Mouse (Mus musculus): ENCODE measurements around the gene Apoe.

Apoe gene

GRCm38 (mm10) chr7:19663940-19664339 lies 35.0 kb downstream of the Apoe start:
- no peak for DNase-seq

DNA sequence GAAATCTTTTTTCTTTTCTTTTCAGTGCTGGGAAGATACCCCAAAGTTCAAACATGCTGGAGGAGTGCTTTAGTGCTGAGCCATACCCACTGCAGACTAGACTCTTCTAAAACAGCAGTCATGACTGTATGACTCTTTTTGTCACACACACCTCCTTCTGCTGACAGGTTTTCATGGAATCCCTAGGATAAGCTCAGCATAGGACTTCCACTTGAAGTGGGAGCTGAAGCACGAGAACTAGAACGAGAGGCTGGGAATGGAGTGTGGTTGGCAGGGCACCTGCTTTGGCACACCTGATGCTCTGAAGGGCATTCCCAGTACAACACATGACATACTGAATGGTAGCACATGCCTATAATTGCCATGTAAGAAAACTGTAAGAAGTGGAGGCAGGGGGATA lies 46.4 kb downstream of the Apoe start:
- DNase-seq = no peak

DNA sequence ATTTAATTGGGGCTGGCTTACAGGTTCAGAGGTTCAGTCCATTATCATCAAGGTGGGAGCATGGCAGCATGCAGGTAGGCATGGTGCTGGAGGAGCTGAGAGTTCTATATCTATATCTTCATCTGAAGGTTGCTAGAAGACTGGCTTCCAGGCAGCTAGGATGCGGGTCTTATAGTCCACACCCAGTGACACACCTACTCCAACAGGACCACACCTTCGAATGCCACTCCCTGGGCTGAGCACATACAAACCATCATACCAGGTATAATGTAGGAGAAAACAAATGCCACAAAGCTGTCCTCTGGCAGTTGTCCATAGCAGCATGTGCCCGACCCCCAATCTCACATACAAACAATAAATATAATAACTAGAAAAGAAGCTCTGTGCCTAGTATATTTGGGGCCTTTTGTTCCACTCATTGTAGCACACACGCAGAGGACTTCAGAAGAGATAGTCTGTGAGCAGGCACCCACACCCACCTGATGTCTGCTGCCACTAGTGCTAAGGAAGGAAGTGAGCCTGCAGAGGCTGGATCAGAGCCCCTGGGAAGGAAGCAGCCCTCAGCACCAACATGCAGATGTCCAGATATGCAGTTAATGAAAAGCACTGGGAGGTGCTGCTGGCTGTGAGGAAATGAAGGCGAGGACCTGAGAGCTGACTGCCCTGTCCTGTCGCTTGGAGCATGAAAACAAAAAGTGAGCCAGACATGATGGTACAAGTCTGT lies 47.8 kb downstream of the Apoe start:
- DNase-seq = no peak
